Mouse (Mus musculus) hindbrain, postnatal 0 days (tissue): ENCODE measurements around the gene Myom1. TPM values are rescaled to one million over a fixed set of nuclear protein-coding genes. Genes with fewer than 3 reads are reported as not detected.

Experiments
- ATAC-seq: fragments of 200-750 bp; cut with Nextera tagmentation; 2 replicates; pipeline ENCODE4 v1.8.0; 2017; ENCODE audit warnings: mild to moderate bottlenecking, moderate TSS enrichment, moderate library complexity
- DNase-seq: peaks from one replicate; pipeline ENCODE4 v3.0.0-alpha.2; 2015; ENCODE audit warnings: low spot score
- H3K27ac ChIP-seq: fragments of 300-500 bp; sonication (generic); 2 replicates; pipeline ENCODE4 v1.5.1; 2014; ENCODE audit warnings: mild to moderate bottlenecking
- H3K27me3 ChIP-seq: fragments of 300-500 bp; sonication (generic); 2 replicates; pipeline ENCODE4 v1.6.1; 2014; ENCODE audit warnings: low read length, mixed read lengths; ENCODE audit not compliant: insufficient read depth
- H3K36me3 ChIP-seq: fragments of 300-500 bp; sonication (generic); 2 replicates; pipeline ENCODE4 v1.6.1; 2014; ENCODE audit warnings: low read length, mixed read lengths; ENCODE audit not compliant: insufficient read depth
- H3K4me1 ChIP-seq: fragments of 300-500 bp; sonication (generic); 2 replicates; pipeline ENCODE4 v1.6.1; 2014; ENCODE audit warnings: antibody characterized with exemption, low read length, mixed read lengths; ENCODE audit not compliant: insufficient read depth
- H3K4me2 ChIP-seq: fragments of 300-500 bp; sonication (generic); 2 replicates; pipeline ENCODE4 v1.6.1; 2014; ENCODE audit warnings: low read depth, mild to moderate bottlenecking, low read length, moderate library complexity, mixed read lengths
- H3K4me3 ChIP-seq: fragments of 300-500 bp; sonication (generic); 2 replicates; pipeline ENCODE4 v1.5.1; 2014; ENCODE audit warnings: low read length
- H3K9ac ChIP-seq: fragments of 300-500 bp; sonication (generic); replicated peaks from 2 replicates; pipeline ENCODE4 v1.6.1; 2014; ENCODE audit warnings: mild to moderate bottlenecking, low read length, moderate library complexity, mixed read lengths
- H3K9me3 ChIP-seq: fragments of 300-500 bp; sonication (generic); 2 replicates; pipeline ENCODE4 v1.6.1; 2016; ENCODE audit warnings: low read length, mixed read lengths
- CTCF ChIP-seq: IDR thresholded peaks from 2 replicates; pipeline ENCODE4 v1.5.1; 2016; ENCODE audit warnings: antibody characterized with exemption, control low read depth, low read depth
- WGBS: fragments of 180-500 bp; shearing (Covaris S2); extraction: QIAGEN DNeasy Blood & Tissue Kit; methylation state at CpG from one replicate; pipeline ENCODE4 v1.1.7; 2014; 5-methylcytosine and 5-hydroxymethylcytosine counted together
- polyA plus RNA-seq: library from polyadenylated mRNA; unstranded; fragments of >200 nt; fragmentation: Nextera tagmentation; extraction: Ambion mirVana; gene quantifications from 2 replicates; pipeline ENCODE4 v1.2.1, GENCODE M21; 2015
- total RNA-seq: library from RNA; depleted of rRNA; stranded (reverse); fragments of >200 nt; gene quantifications from 2 replicates; pipeline ENCODE4 v1.2.3, GENCODE M21; 2014

The Myom1 gene
- total and polyA plus RNA-seq, 2 experiments from 2014 or later = 0.90 to 1.7 TPM

GRCm38 (mm10) chr17:71093793-71094192, 91.4 kb downstream of the Myom1 start:
- no peaks in the 10 kb centered on the region for H3K4me1 ChIP-seq
- TF ChIP-seq CTCF = no peak
- no peaks in the 10 kb centered on the region for H3K27me3 ChIP-seq
- H3K9me3 ChIP-seq = no peaks in the 10 kb centered on the region
- H3K9ac ChIP-seq = no peak overlapping the region
- no peak overlapping the region for H3K4me3 ChIP-seq
- DNase-seq (no peak), ATAC-seq (no peak)
- WGBS = 73% methylated on average over 5 of the region's 5 CpGs
- H3K27ac ChIP-seq = no peak overlapping the region
- no peaks in the 10 kb centered on the region for H3K36me3 ChIP-seq
- H3K4me2 ChIP-seq = no peak overlapping the region

- no peak for ATAC-seq
- DNase-seq = no peak
- H3K9ac ChIP-seq = no peak overlapping the region
- H3K4me1 ChIP-seq = no peaks in the 10 kb centered on the region
- TF ChIP-seq CTCF = no peak
- no peaks in the 10 kb centered on the region for H3K9me3 ChIP-seq
- H3K4me3 ChIP-seq = no peak overlapping the region
- no peak overlapping the region for H3K4me2 ChIP-seq
- 74% methylated on average over 3 of the region's 3 CpGs for WGBS
- H3K27ac ChIP-seq = no peak overlapping the region
- no peaks in the 10 kb centered on the region for H3K27me3 ChIP-seq
- H3K36me3 ChIP-seq = no peaks in the 10 kb centered on the region
Measured at GRCm38 (mm10) chr17:71094438-71094837, 92.0 kb downstream of the Myom1 start.

- 86% methylated on average over 8 of the region's 8 CpGs for WGBS
- ATAC-seq (no peak), DNase-seq (no peak)
- Histone ChIP-seq H3K4me3 (no peak overlapping the region), H3K4me1 (no peaks in the 10 kb centered on the region), H3K4me2 (no peak overlapping the region), H3K27me3 (no peaks in the 10 kb centered on the region), H3K27ac (no peak overlapping the region), H3K9ac (no peak overlapping the region), H3K9me3 (no peaks in the 10 kb centered on the region), H3K36me3 (no peaks in the 10 kb centered on the region)
- no peak for TF ChIP-seq CTCF
Measured at GRCm38 (mm10) chr17:71096557-71097208, 94.2 kb downstream of the Myom1 start.

GRCm38 (mm10) chr17:71097209-71097597, 94.8 kb downstream of the Myom1 start:
- no peak for DNase-seq
- no peak overlapping the region for H3K27ac ChIP-seq
- 70% methylated on average over 6 of the region's 6 CpGs for WGBS
- ATAC-seq = no peak
- no peaks in the 10 kb centered on the region for H3K4me1 ChIP-seq
- no peaks in the 10 kb centered on the region for H3K36me3 ChIP-seq
- TF ChIP-seq CTCF = no peak
- H3K9ac ChIP-seq = no peak overlapping the region
- no peaks in the 10 kb centered on the region for H3K9me3 ChIP-seq
- no peak overlapping the region for H3K4me2 ChIP-seq
- H3K27me3 ChIP-seq = no peaks in the 10 kb centered on the region
- no peak overlapping the region for H3K4me3 ChIP-seq

- no peak overlapping the region for H3K4me3 ChIP-seq
- no peaks in the 10 kb centered on the region for H3K9me3 ChIP-seq
- TF ChIP-seq CTCF = no peak
- no peak overlapping the region for H3K4me2 ChIP-seq
- H3K27ac ChIP-seq = no peak overlapping the region
- ATAC-seq (no peak), DNase-seq (no peak)
- 78% methylated on average over 3 of the region's 3 CpGs for WGBS
- no peak overlapping the region for H3K9ac ChIP-seq
- no peaks in the 10 kb centered on the region for H3K27me3 ChIP-seq
- H3K4me1 ChIP-seq = 0 out of 2 replicates have a peak, but pooled peaks cover 4% of the 10 kb centered on the region
- H3K36me3 ChIP-seq = no peaks in the 10 kb centered on the region
Measured at GRCm38 (mm10) chr17:71098606-71099005, 96.2 kb downstream of the Myom1 start.

GRCm38 (mm10) chr17:71102571-71103551, 100.4 kb downstream of the Myom1 start:
- no peak overlapping the region for H3K27ac ChIP-seq
- no peak for TF ChIP-seq CTCF
- DNase-seq (no peak), ATAC-seq (no peak)
- no peaks in the 10 kb centered on the region for H3K36me3 ChIP-seq
- H3K4me3 ChIP-seq = no peak overlapping the region
- no peak overlapping the region for H3K9ac ChIP-seq
- WGBS = 44% methylated on average over 17 of the region's 17 CpGs
- 0 out of 2 replicates have a peak, but pooled peaks cover 4% of the 10 kb centered on the region for H3K4me1 ChIP-seq
- H3K4me2 ChIP-seq = no peak overlapping the region
- no peaks in the 10 kb centered on the region for H3K27me3 ChIP-seq
- no peaks in the 10 kb centered on the region for H3K9me3 ChIP-seq
